Mouse (Mus musculus) bone marrow macrophage, adult 2 months (primary cell): ENCODE measurements around the gene Cnksr3.

ENCODE experiments used
- CTCF ChIP-seq: IDR thresholded peaks from 2 replicates; pipeline ENCODE4 v1.5.1; 2012; ENCODE audit warnings: low read depth, mild to moderate bottlenecking, low read length, moderate library complexity
- POLR2A ChIP-seq: IDR thresholded peaks from 2 replicates; pipeline ENCODE4 v1.6.1; 2012; ENCODE audit warnings: mild to moderate bottlenecking, low read depth, low read length, borderline replicate concordance

- no peak for TF ChIP-seq POLR2A
- TF ChIP-seq CTCF: no peak
Observed at GRCm38 (mm10) chr10:7250455-7250854, 38.4 kb upstream of the Cnksr3 start.
